Mouse (Mus musculus): ENCODE data around the gene Riok1.

DNA sequence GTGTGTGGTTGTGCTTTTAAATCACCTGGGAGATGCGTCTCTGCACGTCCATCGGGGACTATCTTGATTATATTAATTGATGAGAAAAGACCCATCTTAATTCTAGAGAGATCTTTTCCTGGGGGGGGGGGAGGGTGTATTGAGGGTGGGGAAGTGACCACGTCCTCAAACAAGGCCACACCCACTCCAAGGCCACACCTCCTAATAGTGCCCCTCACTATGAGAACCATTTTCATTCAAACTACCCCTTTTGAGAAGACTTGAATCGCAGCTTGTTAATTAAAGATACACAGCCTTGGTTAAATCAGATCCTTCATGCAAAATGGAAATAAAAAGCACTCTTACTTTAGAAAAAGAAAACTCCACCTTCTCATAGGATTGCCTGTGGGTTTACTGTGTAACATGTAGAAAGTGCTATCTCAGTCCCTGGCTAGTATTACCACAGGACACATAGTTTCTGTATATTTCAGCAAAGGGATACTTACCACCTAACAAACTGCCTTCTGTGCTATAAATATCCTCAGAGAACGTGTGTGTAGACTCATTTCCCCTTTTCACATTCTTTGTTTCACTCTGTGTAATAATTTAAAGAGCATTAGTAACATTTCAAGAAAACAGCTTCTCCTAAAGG, 9.1 kb upstream of the Riok1 start:
- TF ChIP-seq GATA1 (IDR thresholded peaks at IDR 0.05; ENCODE audit: borderline replicate concordance, low read length) (no peak), FLI1 (IDR thresholded peaks at IDR 0.05; ENCODE audit: low read length) (no peak)
